Mouse (Mus musculus) kidney, embryonic 16.5 days (tissue): ENCODE measurements around the gene Zdhhc11. TPM values are rescaled to one million over a fixed set of nuclear protein-coding genes. Genes with fewer than 3 reads are reported as not detected.
A peak's percentile ranks its signal among the peaks of the same experiment; 100 is the strongest.

Source experiments
- ATAC-seq: fragments of 200-750 bp; cut with Nextera tagmentation; 2 replicates; pipeline ENCODE4 v1.8.0; 2017; ENCODE audit warnings: moderate TSS enrichment; ENCODE audit not compliant: low FRiP score, low TSS enrichment
- H3K27ac ChIP-seq: fragments of 300-500 bp; sonication (generic); 2 replicates; pipeline ENCODE4 v1.5.1; 2014; ENCODE audit warnings: low read length
- H3K27me3 ChIP-seq: fragments of 300-500 bp; sonication (generic); 2 replicates; pipeline ENCODE4 v1.6.1; 2014; ENCODE audit warnings: low read length, control low read depth, mixed read lengths; ENCODE audit not compliant: insufficient read depth
- H3K36me3 ChIP-seq: fragments of 300-500 bp; sonication (generic); 2 replicates; pipeline ENCODE4 v1.6.1; 2014; ENCODE audit warnings: low read length, control low read depth, mixed read lengths; ENCODE audit not compliant: insufficient read depth
- H3K4me1 ChIP-seq: fragments of 300-500 bp; sonication (generic); 2 replicates; pipeline ENCODE4 v1.6.1; 2014; ENCODE audit warnings: low read length, control low read depth, mixed read lengths; ENCODE audit not compliant: insufficient read depth
- H3K4me2 ChIP-seq: fragments of 300-500 bp; sonication (generic); replicated peaks from 2 replicates; pipeline ENCODE4 v1.6.1; 2014; ENCODE audit warnings: low read depth, low read length
- H3K4me3 ChIP-seq: fragments of 300-500 bp; sonication (generic); 2 replicates; pipeline ENCODE4 v1.5.1; 2014; ENCODE audit warnings: mild to moderate bottlenecking, low read length
- H3K9ac ChIP-seq: fragments of 300-500 bp; sonication (generic); replicated peaks from 2 replicates; pipeline ENCODE4 v1.6.1; 2014; ENCODE audit warnings: low read length
- H3K9me3 ChIP-seq: fragments of 300-500 bp; sonication (generic); 2 replicates; pipeline ENCODE4 v1.6.1; 2016; ENCODE audit warnings: low read length, control low read depth
- WGBS: fragments of 180-500 bp; shearing (Covaris S2); extraction: QIAGEN DNeasy Blood & Tissue Kit; methylation state at CpG from one replicate; pipeline ENCODE4 v1.1.7; 2014; 5-methylcytosine and 5-hydroxymethylcytosine counted together
- polyA plus RNA-seq: library from polyadenylated mRNA; unstranded; fragments of >200 nt; fragmentation: Nextera tagmentation; extraction: Ambion mirVana; gene quantifications from 2 replicates; pipeline ENCODE4 v1.2.1, GENCODE M21; 2015

Zdhhc11 gene
- not detected in 2 replicates for polyA plus RNA-seq

- no peak within 1 kb of the TSS for H3K4me2 ChIP-seq
- H3K4me1 ChIP-seq: no peaks in the 10 kb centered on the region
- no peaks in the 10 kb centered on the region for H3K27me3 ChIP-seq
- H3K27ac ChIP-seq: no peak within 1 kb of the TSS
- no peak within 1 kb of the TSS for H3K4me3 ChIP-seq
- peaks cover 26% of the 10 kb centered on the region for H3K36me3 ChIP-seq
- no peak within 1 kb of the TSS for H3K9ac ChIP-seq
- no peaks in the 10 kb centered on the region for H3K9me3 ChIP-seq
- no peak for ATAC-seq
- 85% methylated on average over 5 of the region's 5 CpGs for WGBS
These were observed at the start of gene Zdhhc11 for GRCm38 (mm10) chr13:73963551-73963950. Gene Zdhhc11, plus strand, starts transcription at chr13:73963851.

- WGBS: 91% methylated on average over 10 of the region's 10 CpGs
- ATAC-seq: no peak
These were observed 31.4 kb upstream of the Zdhhc11 start for GRCm38 (mm10) chr13:73932201-73932600.

GRCm38 (mm10) chr13:73936938-73937320 lies 26.7 kb upstream of the Zdhhc11 start:
- peaks cover 14% of the 10 kb centered on the region for H3K4me1 ChIP-seq
- H3K4me2 ChIP-seq: peak overlapping the region; percentile 84
- WGBS: 10% methylated on average over 5 of the region's 5 CpGs
- ATAC-seq: peak; percentile 43
- peak overlapping the region; percentile 89 for H3K4me3 ChIP-seq
- no peaks in the 10 kb centered on the region for H3K9me3 ChIP-seq
- H3K36me3 ChIP-seq: peaks cover 26% of the 10 kb centered on the region
- peak overlapping the region; percentile 88 for H3K9ac ChIP-seq
- H3K27ac ChIP-seq: no peak overlapping the region
- no peaks in the 10 kb centered on the region for H3K27me3 ChIP-seq

More at GRCm38 (mm10) chr13:73932201-73932600, 31.4 kb upstream of the Zdhhc11 start:
- no peak overlapping the region for H3K9ac ChIP-seq
- H3K9me3 ChIP-seq: no peaks in the 10 kb centered on the region
- no peak overlapping the region for H3K4me3 ChIP-seq
- H3K36me3 ChIP-seq: peaks cover 49% of the 10 kb centered on the region
- no peak overlapping the region for H3K4me2 ChIP-seq
- no peak overlapping the region for H3K27ac ChIP-seq
- H3K27me3 ChIP-seq: no peaks in the 10 kb centered on the region
- peaks cover 8% of the 10 kb centered on the region for H3K4me1 ChIP-seq

- Histone ChIP-seq H3K27me3 (no peaks in the 10 kb centered on the region), H3K4me3 (peak within 1 kb of the TSS; percentile 89), H3K4me2 (peak within 1 kb of the TSS; percentile 84), H3K9ac (peak within 1 kb of the TSS; percentile 88), H3K27ac (peak within 1 kb of the TSS; percentile 97), H3K9me3 (no peaks in the 10 kb centered on the region), H3K4me1 (peaks cover 14% of the 10 kb centered on the region), H3K36me3 (peaks cover 26% of the 10 kb centered on the region)
- under 1% methylated on average over 82 of the region's 82 CpGs for WGBS
- ATAC-seq: peak; percentile 96
These were observed 26.1 kb upstream of the Zdhhc11 start, which contains the start of the genes Trip13 and Brd9 for GRCm38 (mm10) chr13:73937321-73938176. Gene Trip13, minus strand, starts transcription at chr13:73937784. Gene Brd9, plus strand, starts transcription at chr13:73937811.

GRCm38 (mm10) chr13:73938177-73938560 lies 25.5 kb upstream of the Zdhhc11 start:
- H3K4me1 ChIP-seq: peaks cover 14% of the 10 kb centered on the region
- H3K9ac ChIP-seq: peak overlapping the region; percentile 88
- H3K36me3 ChIP-seq: peaks cover 27% of the 10 kb centered on the region
- no peaks in the 10 kb centered on the region for H3K9me3 ChIP-seq
- no peaks in the 10 kb centered on the region for H3K27me3 ChIP-seq
- H3K4me2 ChIP-seq: peak overlapping the region; percentile 84
- H3K27ac ChIP-seq: peak overlapping the region; percentile 97
- 35% methylated on average over 13 of the region's 13 CpGs for WGBS
- ATAC-seq: peak; percentile 2; the same call in 1 of the 2 replicates
- H3K4me3 ChIP-seq: peak overlapping the region; percentile 89

GRCm38 (mm10) chr13:73939101-73939500 lies 24.6 kb upstream of the Zdhhc11 start:
- H3K9ac ChIP-seq: no peak overlapping the region
- no peaks in the 10 kb centered on the region for H3K27me3 ChIP-seq
- peaks cover 35% of the 10 kb centered on the region for H3K36me3 ChIP-seq
- no peak overlapping the region for H3K4me3 ChIP-seq
- H3K4me1 ChIP-seq: peaks cover 14% of the 10 kb centered on the region
- no peak overlapping the region for H3K4me2 ChIP-seq
- ATAC-seq: no peak
- H3K27ac ChIP-seq: no peak overlapping the region
- 96% methylated on average over 5 of the region's 5 CpGs for WGBS
- H3K9me3 ChIP-seq: no peaks in the 10 kb centered on the region

GRCm38 (mm10) chr13:73944606-73945005 lies 19.0 kb upstream of the Zdhhc11 start:
- 95% methylated on average over 9 of the region's 9 CpGs for WGBS
- Histone ChIP-seq H3K4me1 (no peaks in the 10 kb centered on the region), H3K36me3 (peaks cover 65% of the 10 kb centered on the region), H3K9ac (no peak overlapping the region), H3K27ac (no peak overlapping the region), H3K27me3 (no peaks in the 10 kb centered on the region), H3K4me3 (no peak overlapping the region), H3K9me3 (no peaks in the 10 kb centered on the region), H3K4me2 (no peak overlapping the region)
- ATAC-seq: no peak

GRCm38 (mm10) chr13:73953551-73954130 lies 10.0 kb upstream of the Zdhhc11 start:
- Histone ChIP-seq H3K36me3 (peaks cover 71% of the 10 kb centered on the region), H3K4me1 (no peaks in the 10 kb centered on the region), H3K4me3 (no peak overlapping the region), H3K4me2 (no peak overlapping the region), H3K27ac (no peak overlapping the region), H3K9ac (no peak overlapping the region), H3K9me3 (no peaks in the 10 kb centered on the region), H3K27me3 (no peaks in the 10 kb centered on the region)
- WGBS: 85% methylated on average over 1 of the region's 1 CpGs
- no peak for ATAC-seq

- no peak overlapping the region for H3K4me3 ChIP-seq
- no peaks in the 10 kb centered on the region for H3K4me1 ChIP-seq
- H3K36me3 ChIP-seq: peaks cover 68% of the 10 kb centered on the region
- no peaks in the 10 kb centered on the region for H3K27me3 ChIP-seq
- peak; percentile 85 for ATAC-seq
- no peaks in the 10 kb centered on the region for H3K9me3 ChIP-seq
- no peak overlapping the region for H3K9ac ChIP-seq
- 26% methylated on average over 6 of the region's 6 CpGs for WGBS
- H3K4me2 ChIP-seq: no peak overlapping the region
- H3K27ac ChIP-seq: no peak overlapping the region
These were observed 9.0 kb upstream of the Zdhhc11 start for GRCm38 (mm10) chr13:73954666-73955065.

GRCm38 (mm10) chr13:73955531-73955930 lies 8.1 kb upstream of the Zdhhc11 start:
- no peak overlapping the region for H3K9ac ChIP-seq
- WGBS: 92% methylated on average over 5 of the region's 5 CpGs

More at GRCm38 (mm10) chr13:73955531-73955930, 8.1 kb upstream of the Zdhhc11 start:
- Histone ChIP-seq H3K36me3 (peaks cover 64% of the 10 kb centered on the region), H3K27me3 (no peaks in the 10 kb centered on the region), H3K27ac (no peak overlapping the region), H3K4me2 (no peak overlapping the region), H3K9me3 (no peaks in the 10 kb centered on the region), H3K4me3 (no peak overlapping the region), H3K4me1 (no peaks in the 10 kb centered on the region)
- ATAC-seq: no peak
